Comparison of ENCODE assay signal across 8 mouse cellular contexts in genomic region chr2:32154334-32154997, GRCm38 (mm10). TPM values are rescaled to one million over a fixed set of nuclear protein-coding genes. Genes with fewer than 3 reads are reported as not detected.
DNase-seq lines count a peak whose midpoint lies in the region; ATAC-seq and TF ChIP-seq lines count a peak whose summit lies in the region.

No protein-coding gene starts in this region.

- H3K9me3 ChIP-seq in heart, embryonic 13.5 days, result no peaks in the 10 kb centered on the region
- no peaks in the 10 kb centered on the region for H3K9me3 ChIP-seq in hindbrain, embryonic 14.5 days (ENCODE audit: control insufficient read depth, low read length)
- H3K9me3 ChIP-seq in midbrain, embryonic 10.5 days (replicated peaks), result no peaks in the 10 kb centered on the region

- TF ChIP-seq POLR2A in bone marrow macrophage, adult 2 months (IDR thresholded peaks at IDR 0.05; ENCODE audit: borderline replicate concordance, low read depth, low read length), result no peak

- peak overlapping the region; percentile 89 for H3K4me2 ChIP-seq in heart, embryonic 13.5 days
- peak overlapping the region; percentile 99 for H3K4me2 ChIP-seq in hindbrain, embryonic 14.5 days (replicated peaks)

- TF ChIP-seq CTCF in bone marrow macrophage, adult 2 months (IDR thresholded peaks at IDR 0.05; ENCODE audit: low read depth, low read length), result no peak

- intact Hi-C loops in heart, postnatal 14 days (cut with DNase I), result no loop called here

- H3K4me3 ChIP-seq in heart, embryonic 13.5 days, result peak overlapping the region; percentile 75
- H3K4me3 ChIP-seq in bone marrow macrophage, adult 2 months (ENCODE audit: insufficient read depth, low read length), result no peak overlapping the region
- peak overlapping the region; percentile 88 for H3K4me3 ChIP-seq in hindbrain, embryonic 14.5 days (replicated peaks; ENCODE audit: low read length)
- peak overlapping the region; percentile 96 for H3K4me3 ChIP-seq in midbrain, embryonic 10.5 days

- peak overlapping the region; percentile 97 for H3K27ac ChIP-seq in heart, embryonic 13.5 days (replicated peaks)
- peak overlapping the region; percentile 14 for H3K27ac ChIP-seq in bone marrow macrophage, adult 2 months (ENCODE audit: insufficient read depth, low read depth, low read length)
- H3K27ac ChIP-seq in hindbrain, embryonic 14.5 days, result peak overlapping the region; percentile 18; the same call in 1 of the 2 replicates
- peak overlapping the region; percentile 100 for H3K27ac ChIP-seq in midbrain, embryonic 10.5 days (replicated peaks)

- no peaks in the 10 kb centered on the region for H3K27me3 ChIP-seq in heart, embryonic 13.5 days (replicated peaks)
- H3K27me3 ChIP-seq in hindbrain, embryonic 14.5 days (ENCODE audit: control insufficient read depth, insufficient read depth, low read length), result no peaks in the 10 kb centered on the region
- no peaks in the 10 kb centered on the region for H3K27me3 ChIP-seq in midbrain, embryonic 10.5 days (ENCODE audit: low read depth, poor library complexity, severe bottlenecking)

- no peak for ATAC-seq in heart, embryonic 13.5 days (ENCODE audit: extremely low read depth, insufficient number of reproducible peaks, low FRiP score, low TSS enrichment)
- no peak for ATAC-seq in hindbrain, embryonic 14.5 days (ENCODE audit: low FRiP score)

- no peaks in the 10 kb centered on the region for H3K36me3 ChIP-seq in heart, embryonic 13.5 days
- H3K36me3 ChIP-seq in hindbrain, embryonic 14.5 days (replicated peaks; ENCODE audit: control insufficient read depth, insufficient read depth), result no peaks in the 10 kb centered on the region
- peaks cover 9% of the 10 kb centered on the region for H3K36me3 ChIP-seq in midbrain, embryonic 10.5 days

- peak overlapping the region; percentile 96 for H3K9ac ChIP-seq in heart, embryonic 13.5 days
- H3K9ac ChIP-seq in hindbrain, embryonic 14.5 days, result peak overlapping the region; percentile 99

- WGBS in heart, embryonic 13.5 days, result 27% methylated on average over 9 of the region's 9 CpGs
- 27% methylated on average over 9 of the region's 9 CpGs for WGBS in hindbrain, embryonic 14.5 days
- WGBS in midbrain, embryonic 10.5 days, result 25% methylated on average over 9 of the region's 9 CpGs

- DNase-seq in heart, postnatal 14 days, result no peak
- DNase-seq in hindbrain, embryonic 14.5 days (ENCODE audit: low spot score), result no peak
- DNase-seq in midbrain, embryonic 10.5 days (ENCODE audit: low spot score), result no peak
- DNase-seq in right cerebral cortex, postnatal 25 days, result no peak
- DNase-seq in kidney, postnatal 25 days, result no peak
- no peak for DNase-seq in adrenal gland, postnatal 10 days

- peaks cover 82% of the 10 kb centered on the region for H3K4me1 ChIP-seq in heart, embryonic 13.5 days
- peaks cover 34% of the 10 kb centered on the region for H3K4me1 ChIP-seq in bone marrow macrophage, adult 2 months (ENCODE audit: control insufficient read depth, insufficient read depth, low read length)
- H3K4me1 ChIP-seq in hindbrain, embryonic 14.5 days (replicated peaks; ENCODE audit: control insufficient read depth, insufficient read depth, low read length), result peaks cover 78% of the 10 kb centered on the region
- peaks cover 87% of the 10 kb centered on the region for H3K4me1 ChIP-seq in midbrain, embryonic 10.5 days

RNA-seq across cellular contexts. Expression of gene Prrc2b, which starts 3.6 kb away (rescaled TPM):
- 24.5 and 25.1 TPM in 2 replicates for polyA plus RNA-seq in heart, embryonic 13.5 days (2015; fragmentation: Nextera tagmentation; extraction: Ambion mirVana)
- total RNA-seq in heart, postnatal 14 days (2021), result 100 to 1,000 TPM in 1 of 2 experiments, 10 to 100 TPM in 1; 92.9 to 101 TPM
- polyA plus RNA-seq in bone marrow macrophage, adult 2 months (2012; ENCODE audit: insufficient read depth, insufficient read length, missing spikeins), result 28.6 and 34.9 TPM in 2 replicates
- 105 and 119 TPM in 2 replicates for polyA plus RNA-seq in hindbrain, embryonic 14.5 days (2014; fragmentation: Nextera tagmentation; extraction: Ambion mirVana)
- 41.5 and 57.6 TPM in 2 replicates for polyA plus RNA-seq in midbrain, embryonic 10.5 days (2016; fragmentation: Nextera tagmentation; extraction: Ambion mirVana)
- total RNA-seq in adrenal gland, postnatal 10 days (2021), result 100 to 1,000 TPM in 1 of 2 experiments, 10 to 100 TPM in 1; 83.4 to 102 TPM

RNA-seq across cellular contexts. Expression of gene Plpp7, which starts 59.1 kb away (rescaled TPM):
- polyA plus RNA-seq in heart, embryonic 13.5 days (2015; fragmentation: Nextera tagmentation; extraction: Ambion mirVana), result 13.9 and 14.2 TPM in 2 replicates
- total RNA-seq in heart, postnatal 14 days (2021), result 10 to 100 TPM; 26.1 to 30.9 TPM
- 2.7 and 3.0 TPM in 2 replicates for polyA plus RNA-seq in bone marrow macrophage, adult 2 months (2012; ENCODE audit: insufficient read depth, insufficient read length, missing spikeins)
- 22.4 and 27.5 TPM in 2 replicates for polyA plus RNA-seq in hindbrain, embryonic 14.5 days (2014; fragmentation: Nextera tagmentation; extraction: Ambion mirVana)
- polyA plus RNA-seq in midbrain, embryonic 10.5 days (2016; fragmentation: Nextera tagmentation; extraction: Ambion mirVana), result 7.1 and 7.8 TPM in 2 replicates
- 1 to 10 TPM; 3.9 to 8.6 TPM for total RNA-seq in adrenal gland, postnatal 10 days (2021)

Comparison
In these comparisons a context has a peak if more than half of its experiments do, and no peak if none do; other contexts are left out.
1. H3K27ac ChIP-seq: peak in every context shown above with its lines; median percentile 100 in midbrain, embryonic 10.5 days; 97 in heart, embryonic 13.5 days; 18 in hindbrain, embryonic 14.5 days; 14 in bone marrow macrophage, adult 2 months.